Mouse (Mus musculus) c-Kit-positive CD71-positive TER-119-positive erythroid progenitor cells, embryonic 14.5 days (primary cell): ENCODE data around the gene Dnajc5.
"Not testable (repeated sequence)": the region's sequence is repeated elsewhere in the genome, so short reads cannot be mapped to it uniquely, and the experiment has no call there.

Experiments
- DNase-seq: peaks from one replicate; pipeline ENCODE4 v3.0.0-alpha.2; 2013; ENCODE audit warnings: low spot score

Gene Dnajc5

DNA sequence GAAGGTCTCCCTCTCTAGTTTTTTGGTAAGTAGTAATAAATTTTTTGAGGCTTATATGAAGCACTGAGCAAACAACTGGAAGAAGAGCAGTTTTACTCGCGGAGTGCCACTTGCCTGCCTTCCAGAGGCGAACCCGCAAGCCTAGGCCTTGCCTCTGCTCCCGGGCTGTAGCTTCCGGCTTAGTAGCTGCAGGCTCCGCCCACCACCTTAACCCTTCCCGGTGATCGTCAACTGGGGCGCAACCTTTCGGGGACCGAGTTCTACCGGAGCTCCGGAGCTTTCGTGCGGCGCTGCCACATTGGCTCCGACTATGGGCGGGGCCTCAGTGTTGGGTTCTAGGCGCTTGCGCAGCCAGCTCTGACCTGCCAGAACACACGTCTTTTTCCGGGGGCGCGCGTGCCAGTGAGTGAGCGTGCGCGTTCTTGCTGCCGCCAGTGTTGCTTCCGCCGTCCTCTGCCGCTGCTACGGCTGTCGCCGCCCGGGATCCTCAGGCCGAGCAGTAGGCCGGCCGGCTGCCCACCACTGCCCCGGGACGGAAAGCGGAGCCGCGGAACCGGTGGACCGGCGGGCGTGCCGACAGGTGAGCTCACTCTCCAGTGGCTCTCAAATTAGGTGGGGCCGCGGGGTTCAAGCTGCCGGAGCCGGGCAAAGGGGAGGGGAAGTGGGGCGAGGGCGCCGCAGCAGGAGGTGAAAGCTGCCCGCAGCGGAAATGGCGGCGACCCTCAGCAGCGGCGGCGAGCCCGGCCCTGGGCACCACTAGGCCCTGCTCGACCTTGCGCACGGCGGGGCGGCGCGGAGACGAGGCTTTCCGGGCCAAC lies at the start of gene Dnajc5:
Gene Dnajc5 (plus strand): TSS at position 368 of the 818 bp plus-strand sequence.
- DNase-seq = peak; percentile 98

- no peak for DNase-seq
Observed at GRCm38 (mm10) chr2:181471246-181471645, 49.0 kb upstream of the Dnajc5 start.

DNA sequence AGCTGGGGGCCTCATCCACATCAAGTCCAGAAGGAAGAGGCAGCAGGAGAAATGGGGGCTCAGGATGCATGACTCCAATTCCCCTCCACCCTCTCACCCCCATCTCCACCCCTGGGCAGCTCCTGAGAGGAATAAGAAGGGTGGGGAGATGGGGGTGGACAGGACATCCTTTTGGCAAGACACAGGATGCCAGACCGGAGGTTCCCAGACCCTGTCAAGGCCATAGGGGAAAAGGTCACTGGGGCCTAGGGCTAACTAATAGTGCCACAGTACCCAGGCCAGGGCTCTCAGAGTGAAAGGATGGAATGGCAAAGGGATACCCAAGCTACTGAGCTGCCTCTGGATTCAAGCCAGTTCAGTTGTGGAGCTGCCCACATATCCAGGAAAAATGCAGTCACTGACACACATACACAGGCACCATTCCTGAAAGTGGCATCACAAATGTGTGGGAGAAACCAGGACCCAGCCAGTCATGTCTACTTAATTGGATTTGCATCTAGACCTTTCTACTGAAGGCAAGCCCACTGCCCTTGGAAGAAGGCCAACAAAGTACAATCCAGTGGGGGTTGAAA lies 47.9 kb upstream of the Dnajc5 start:
- DNase-seq = no peak

DNA sequence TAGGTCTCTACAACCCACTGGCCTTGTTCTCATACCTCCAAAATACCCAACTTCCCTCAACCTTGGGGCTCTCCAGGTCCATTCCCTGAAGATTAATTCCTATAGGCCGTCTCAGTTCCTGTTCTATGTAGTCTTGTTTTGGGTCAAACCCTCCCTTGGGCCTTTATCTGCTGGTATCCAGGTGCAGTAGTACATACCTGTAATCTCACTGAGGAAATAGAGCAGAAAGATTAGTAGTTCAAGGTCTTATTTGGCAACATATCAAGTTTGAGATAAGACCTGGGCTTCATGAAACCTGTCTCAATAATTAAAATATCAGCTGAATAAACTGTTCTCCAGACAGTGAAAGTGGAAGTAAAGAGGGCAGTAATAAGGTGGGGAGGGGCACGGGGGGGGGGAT lies 37.2 kb upstream of the Dnajc5 start:
- no peak for DNase-seq

- no peak for DNase-seq
Observed at GRCm38 (mm10) chr2:181483562-181484318, 36.5 kb upstream of the Dnajc5 start.

DNA sequence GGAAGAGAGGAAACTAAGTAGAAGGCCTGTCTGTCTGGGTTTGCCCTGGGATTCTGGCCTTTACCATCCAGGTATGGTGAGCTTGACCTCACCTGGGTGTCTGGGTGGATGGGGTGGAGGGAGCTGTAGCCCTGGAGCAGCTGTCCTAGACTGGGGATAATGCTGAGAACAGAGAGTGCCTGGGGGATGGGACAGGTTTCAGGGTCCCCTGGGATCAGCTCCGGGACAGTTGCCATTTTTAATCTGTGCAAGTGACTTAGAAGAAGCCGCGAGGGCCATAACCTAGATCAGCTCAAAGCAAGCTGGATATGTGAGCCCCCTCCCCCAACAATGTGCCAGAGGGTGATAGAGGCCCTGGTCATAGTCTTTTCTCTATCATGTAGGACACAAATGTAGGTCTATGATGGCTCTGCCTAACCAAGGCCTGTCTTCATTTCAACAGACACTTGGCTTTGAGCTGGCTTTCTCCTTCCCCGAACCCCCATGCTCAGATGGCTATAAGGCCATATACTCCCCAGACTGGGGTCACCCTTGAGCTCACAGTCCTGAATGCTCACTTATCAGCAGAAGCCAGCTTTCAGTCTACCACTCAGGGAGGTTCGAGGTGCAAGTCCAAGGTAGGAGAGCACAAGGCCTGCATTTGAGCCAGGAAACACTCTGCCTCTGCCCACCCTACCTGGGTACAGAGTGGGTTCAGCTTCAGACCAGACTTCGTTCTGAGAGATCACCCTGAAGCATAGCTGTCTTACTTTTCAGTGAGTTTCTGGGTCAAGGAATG lies 35.6 kb upstream of the Dnajc5 start:
- no peak for DNase-seq

GRCm38 (mm10) chr2:181485741-181486140 lies 34.5 kb upstream of the Dnajc5 start:
- DNase-seq = no peak

DNA sequence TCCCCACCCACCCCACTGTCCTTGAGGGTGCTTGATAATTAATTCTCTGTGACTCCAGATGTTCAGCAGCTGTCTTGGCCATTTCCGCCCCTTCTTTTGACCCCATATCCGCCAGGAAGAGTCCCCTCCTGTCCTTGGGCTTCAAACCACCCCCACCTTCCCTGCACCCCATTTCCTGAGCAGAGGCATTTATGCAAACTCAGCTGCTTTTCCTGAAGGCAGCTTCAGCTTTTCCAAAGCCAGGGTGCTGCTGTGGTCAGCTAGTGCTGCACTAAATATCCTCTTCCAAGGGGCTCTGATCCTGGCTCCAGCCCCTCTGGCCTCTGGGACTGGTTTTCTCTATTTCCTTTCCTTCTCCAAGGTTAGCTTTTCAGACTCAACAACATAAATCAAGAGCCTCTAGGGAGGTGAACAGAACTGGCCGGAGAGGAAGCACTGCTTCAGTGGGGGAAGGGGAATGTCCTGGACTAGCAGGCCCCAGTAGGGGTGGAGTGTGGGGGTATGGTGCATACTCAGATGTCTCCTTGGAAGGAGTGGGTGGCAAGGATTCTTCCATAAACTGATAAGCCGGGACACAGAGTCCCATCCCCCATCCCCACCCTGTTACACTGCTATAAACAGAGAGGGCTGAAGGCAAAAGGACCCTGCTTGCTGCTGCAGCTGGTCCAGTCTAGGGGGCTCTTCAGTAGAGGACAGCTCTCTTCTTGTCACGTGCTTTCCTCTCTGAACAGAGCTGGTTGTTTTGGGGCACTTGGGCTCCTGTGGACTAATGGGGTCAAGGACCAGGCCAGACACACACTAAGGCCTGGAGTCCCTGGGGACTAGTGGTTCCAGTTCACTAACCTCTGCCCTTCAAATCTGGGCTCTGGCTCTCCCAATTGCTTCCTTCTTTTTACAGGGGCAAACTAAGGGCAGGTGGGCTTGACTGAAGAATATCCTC lies 32.7 kb upstream of the Dnajc5 start:
- no peak for DNase-seq

- peak; percentile 83 for DNase-seq
Observed at GRCm38 (mm10) chr2:181491432-181492205, 28.7 kb upstream of the Dnajc5 start.

DNA sequence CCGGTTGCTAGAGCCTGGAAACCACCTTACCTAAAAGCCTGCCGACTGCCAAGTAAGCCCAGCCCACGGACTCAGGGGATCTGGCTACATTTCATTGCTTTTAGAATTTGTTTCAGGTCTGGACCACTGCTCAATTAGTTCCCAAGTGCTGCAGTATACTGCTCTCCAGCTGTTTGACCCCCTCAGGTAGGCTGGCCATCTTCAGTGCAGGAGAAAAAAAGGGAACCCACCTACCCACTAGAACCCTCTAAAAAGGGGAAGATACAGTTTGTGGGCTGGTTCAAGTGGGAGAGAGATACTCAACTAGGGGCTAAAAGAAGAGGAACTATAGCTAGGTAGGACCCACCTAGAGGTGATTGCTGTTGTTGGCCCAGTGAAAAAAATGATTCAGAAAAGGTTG lies 28.1 kb upstream of the Dnajc5 start:
- DNase-seq = no peak

DNA sequence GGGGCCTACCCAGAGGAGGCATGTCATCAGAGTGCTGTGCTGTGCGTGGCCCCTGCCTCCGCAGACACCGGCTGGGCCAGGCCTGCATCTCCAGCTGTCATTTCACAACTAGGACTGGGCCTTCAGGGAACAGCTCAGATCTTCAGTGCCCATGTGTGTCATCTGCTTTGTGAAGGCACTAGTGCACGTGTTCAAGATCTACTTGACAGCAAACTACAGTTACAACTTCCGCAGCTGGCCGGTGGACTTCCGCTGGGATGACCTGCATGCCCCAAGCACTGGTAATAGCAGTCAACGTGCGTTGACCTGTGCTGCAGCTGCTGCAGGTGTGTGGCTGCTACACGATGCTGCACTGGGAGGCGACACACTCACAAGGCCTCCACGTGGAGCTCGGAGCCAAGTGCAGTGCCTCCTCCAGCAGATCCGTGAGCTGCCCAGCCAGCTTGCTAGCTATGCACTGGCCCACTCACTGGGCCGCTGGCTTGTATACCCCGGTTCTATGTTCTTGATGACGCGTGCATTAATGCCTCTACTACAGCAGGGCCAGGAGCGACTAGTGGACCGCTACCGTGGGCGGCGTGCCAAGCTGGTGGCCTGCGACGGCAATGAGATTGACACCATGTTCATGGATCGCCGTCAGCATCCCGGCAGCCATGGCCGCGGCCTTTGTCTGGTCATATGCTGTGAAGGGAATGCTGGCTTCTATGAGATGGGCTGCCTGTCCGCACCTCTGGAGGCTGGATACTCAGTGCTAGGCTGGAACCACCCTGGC lies 26.9 kb upstream of the Dnajc5 start, which contains the start of gene Abhd16b:
Gene Abhd16b (plus strand): TSS at position 51 of the 772 bp plus-strand sequence.
- no peak for DNase-seq

DNA sequence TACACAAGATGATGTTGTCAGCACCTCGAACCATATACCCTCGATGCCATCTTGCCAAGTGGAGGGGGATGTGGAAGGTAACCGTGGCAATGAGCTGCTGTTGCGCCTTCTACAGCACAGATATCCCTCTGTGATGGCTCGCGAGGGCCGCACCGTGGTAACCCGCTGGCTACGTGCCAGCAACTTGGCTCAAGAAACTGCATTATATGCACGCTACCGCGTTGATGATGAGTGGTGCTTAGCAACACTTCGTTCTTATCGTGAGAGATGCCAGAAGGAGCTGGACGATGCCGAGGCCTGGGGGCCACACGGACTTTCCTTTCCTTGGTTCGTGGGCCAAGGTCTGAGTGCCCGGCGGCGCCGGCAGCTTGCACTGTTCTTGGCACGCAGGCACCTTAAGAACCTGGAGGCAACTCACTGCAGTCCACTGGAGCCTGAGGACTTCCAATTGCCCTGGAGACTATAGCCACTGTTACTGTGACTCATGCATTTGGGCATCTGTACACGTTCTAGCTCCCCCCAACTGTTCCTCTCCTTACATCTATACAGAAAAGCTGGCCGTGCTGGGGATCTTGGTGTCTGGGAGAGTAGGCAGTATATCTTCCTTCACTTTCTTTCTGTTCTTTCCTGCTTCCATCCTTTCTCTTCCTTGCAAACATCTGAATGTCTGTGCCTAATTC lies 25.9 kb upstream of the Dnajc5 start:
- DNase-seq = no peak

DNA sequence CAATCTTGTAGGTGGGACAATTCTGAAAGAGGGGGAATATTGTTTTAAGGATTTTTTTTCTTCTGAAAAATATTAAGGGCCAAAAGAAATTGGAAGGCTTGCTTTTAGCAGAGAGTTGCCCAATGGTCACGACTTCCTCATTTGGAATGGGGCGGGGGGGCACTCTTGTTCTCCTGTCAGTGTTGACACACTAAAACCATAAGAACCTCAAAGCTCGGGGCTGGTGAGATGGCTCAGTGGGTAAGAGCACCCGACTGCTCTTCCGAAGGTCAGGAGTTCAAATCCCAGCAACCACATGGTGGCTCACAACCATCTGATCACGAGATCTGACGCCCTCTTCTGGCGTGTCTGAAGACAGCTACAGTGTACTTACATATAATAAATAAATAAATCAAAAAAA lies 24.4 kb upstream of the Dnajc5 start:
- DNase-seq = not testable (repeated sequence)

- DNase-seq = peak; percentile 72
Observed at GRCm38 (mm10) chr2:181496281-181496680, 24.0 kb upstream of the Dnajc5 start.

GRCm38 (mm10) chr2:181496831-181497547 lies 23.3 kb upstream of the Dnajc5 start, which contains the start of gene Tpd52l2:
Tpd52l2 (plus strand) TSS chr2:181497142.
- peak; percentile 96 for DNase-seq

DNA sequence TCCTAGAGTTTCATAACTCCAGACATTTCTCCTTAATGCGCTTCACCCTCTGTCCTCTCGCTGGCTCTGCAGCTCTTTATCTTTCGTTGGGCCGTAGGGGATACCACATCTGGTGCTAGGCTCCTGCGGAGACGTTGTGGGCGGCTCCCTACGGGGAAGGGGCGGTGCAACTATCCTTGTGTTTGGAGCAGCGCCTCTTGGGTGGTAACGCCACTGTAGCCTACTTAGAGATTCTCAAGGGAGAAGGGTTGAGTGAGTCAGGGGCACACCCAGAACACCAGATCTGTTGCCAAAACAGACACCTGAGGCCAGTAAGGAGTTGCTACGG lies 22.8 kb upstream of the Dnajc5 start:
- DNase-seq = peak; percentile 83

DNA sequence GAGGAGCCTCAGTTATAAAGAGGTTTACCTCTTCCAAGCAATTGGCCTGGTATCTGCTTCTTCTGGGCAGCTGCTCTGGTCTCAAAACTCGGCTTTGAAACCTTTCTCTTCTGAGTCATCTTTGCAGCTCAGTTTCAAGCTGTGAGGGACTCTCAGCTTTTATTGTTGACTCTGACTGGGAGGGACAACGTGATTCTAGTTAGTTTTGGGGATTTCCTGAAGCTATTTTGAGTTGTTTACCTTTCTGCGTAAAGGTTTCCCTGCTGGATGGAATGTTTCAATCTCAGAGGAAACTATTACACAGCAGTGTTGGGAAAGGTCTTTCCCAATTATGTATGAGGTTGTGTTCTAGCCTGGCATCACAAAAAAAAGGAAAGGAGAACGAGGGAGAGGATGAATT lies 21.6 kb upstream of the Dnajc5 start:
- DNase-seq = no peak

DNA sequence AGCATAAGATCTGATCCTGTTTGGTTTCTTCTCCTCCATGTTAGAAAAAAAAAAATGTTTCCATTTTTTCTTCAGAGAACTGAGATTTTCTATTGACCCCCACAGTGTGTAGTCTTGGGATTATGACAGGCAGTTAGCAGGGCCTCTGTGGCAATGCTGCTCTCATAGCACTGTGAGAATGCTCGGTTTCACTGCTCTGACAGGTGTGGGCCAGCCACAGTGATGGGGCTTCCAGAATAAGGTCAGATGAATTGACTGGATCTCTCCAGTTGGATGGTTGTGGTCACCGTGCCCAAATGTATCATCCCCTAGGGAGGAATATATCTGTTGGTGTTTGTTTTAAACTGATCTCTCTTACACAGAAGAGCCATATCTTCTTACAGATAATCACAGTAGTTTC lies 11.1 kb upstream of the Dnajc5 start:
- no peak for DNase-seq
